Mouse (Mus musculus): Measurements from ENCODE around the gene Polr2l. TPM values are rescaled to one million over a fixed set of nuclear protein-coding genes. Genes with fewer than 3 reads are reported as not detected.

The Polr2l gene
- polyA plus RNA-seq, 1 experiment from 2014 or later: 71.5 TPM

- WGBS: 3% methylated on average over 58 of the region's 59 CpGs
These were observed 13.2 kb downstream of the Polr2l start for GRCm38 (mm10) chr7:141461521-141462332.

DNA sequence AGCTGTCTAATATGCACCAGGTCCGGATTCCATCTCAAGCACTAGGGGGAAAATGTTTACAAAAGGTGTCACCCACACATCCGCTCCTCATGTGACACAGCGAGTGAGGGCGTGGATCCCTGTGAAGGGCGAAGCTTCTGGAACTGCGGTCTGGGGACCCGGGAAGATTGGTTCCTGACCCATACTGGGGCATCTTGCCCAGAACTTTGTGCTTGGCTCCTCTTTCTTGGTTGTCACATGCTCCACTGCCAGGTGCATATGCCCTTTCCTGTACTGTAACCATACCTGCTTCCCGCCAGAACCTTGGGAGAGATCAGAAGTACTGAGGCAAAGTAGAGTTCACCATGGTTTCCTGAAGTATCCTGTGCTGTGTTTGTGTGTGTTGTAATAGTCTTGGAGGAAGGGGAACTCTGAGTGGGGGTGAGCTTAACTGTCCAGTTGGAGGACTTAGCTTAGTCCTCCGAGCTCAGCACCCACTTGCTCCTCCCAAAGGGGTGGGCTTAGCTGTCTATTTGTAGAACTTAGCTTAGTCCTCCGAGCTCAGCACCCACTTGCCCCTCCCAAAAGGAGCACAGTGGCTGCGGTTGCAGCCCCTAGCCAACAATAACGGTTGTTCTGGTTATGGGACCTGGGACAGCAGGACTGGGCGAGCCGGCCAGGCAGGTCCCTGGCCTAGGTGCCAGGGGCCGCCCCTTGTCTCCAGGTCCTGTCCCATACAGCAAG lies 14.4 kb downstream of the Polr2l start, which contains the start of gene Cracr2b:
Cracr2b (plus strand) TSS at position 704 of the 723 bp plus-strand sequence.
- H3K9me3 ChIP-seq (ENCODE audit: control insufficient read depth, low read length): no peaks in the 10 kb centered on the region
- H3K27me3 ChIP-seq (ENCODE audit: control insufficient read depth, insufficient read depth, low read length): peaks cover 63% of the 10 kb centered on the region
- ATAC-seq (ENCODE audit: low FRiP score): no peak
- H3K4me1 ChIP-seq (replicated peaks; ENCODE audit: control insufficient read depth, insufficient read depth, low read length): peaks cover 3% of the 10 kb centered on the region; the same call in 1 of the 2 replicates
- peak within 1 kb of the TSS; percentile 53 for H3K4me2 ChIP-seq (replicated peaks; ENCODE audit: low read depth, low read length)
- H3K27ac ChIP-seq (ENCODE audit: low read depth, low read length): no peak within 1 kb of the TSS
- H3K4me3 ChIP-seq (ENCODE audit: low read depth, low read length): peak within 1 kb of the TSS; percentile 32
- H3K36me3 ChIP-seq (ENCODE audit: control insufficient read depth, insufficient read depth, low read length): no peaks in the 10 kb centered on the region
- peak within 1 kb of the TSS; percentile 34; the same call in 1 of the 2 replicates for H3K9ac ChIP-seq (ENCODE audit: low read depth, low read length)
- no peak for DNase-seq (ENCODE audit: low spot score)
- 73% methylated on average over 15 of the region's 15 CpGs for WGBS

More at GRCm38 (mm10) chr7:141461521-141462332, 13.2 kb downstream of the Polr2l start:
- ATAC-seq (ENCODE audit: low FRiP score) (no peak), DNase-seq (ENCODE audit: low spot score) (no peak)
- H3K4me3 ChIP-seq (ENCODE audit: low read depth, low read length): peak overlapping the region; percentile 32
- H3K36me3 ChIP-seq (ENCODE audit: control insufficient read depth, insufficient read depth, low read length): no peaks in the 10 kb centered on the region
- peak overlapping the region; percentile 53 for H3K4me2 ChIP-seq (replicated peaks; ENCODE audit: low read depth, low read length)
- 0 out of 2 replicates have a peak, but pooled peaks cover 3% of the 10 kb centered on the region for H3K4me1 ChIP-seq (replicated peaks; ENCODE audit: control insufficient read depth, insufficient read depth, low read length)
- peak overlapping the region; percentile 34; the same call in 1 of the 2 replicates for H3K9ac ChIP-seq (ENCODE audit: low read depth, low read length)
- no peak overlapping the region for H3K27ac ChIP-seq (ENCODE audit: low read depth, low read length)
- peaks cover 74% of the 10 kb centered on the region for H3K27me3 ChIP-seq (ENCODE audit: control insufficient read depth, insufficient read depth, low read length)
- no peaks in the 10 kb centered on the region for H3K9me3 ChIP-seq (ENCODE audit: control insufficient read depth, low read length)

- Histone ChIP-seq H3K27ac (ENCODE audit: low read depth, low read length) (no peak overlapping the region), H3K4me2 (replicated peaks; ENCODE audit: low read depth, low read length) (no peak overlapping the region; the same call in 1 of the 2 replicates), H3K9ac (ENCODE audit: low read depth, low read length) (no peak overlapping the region), H3K27me3 (ENCODE audit: control insufficient read depth, insufficient read depth, low read length) (peaks cover 58% of the 10 kb centered on the region), H3K4me3 (ENCODE audit: low read depth, low read length) (no peak overlapping the region), H3K9me3 (ENCODE audit: control insufficient read depth, low read length) (no peaks in the 10 kb centered on the region), H3K36me3 (ENCODE audit: control insufficient read depth, insufficient read depth, low read length) (no peaks in the 10 kb centered on the region), H3K4me1 (replicated peaks; ENCODE audit: control insufficient read depth, insufficient read depth, low read length) (peaks cover 3% of the 10 kb centered on the region; the same call in 1 of the 2 replicates)
- 72% methylated on average over 5 of the region's 5 CpGs for WGBS
- ATAC-seq (ENCODE audit: low FRiP score) (no peak), DNase-seq (ENCODE audit: low spot score) (no peak)
These were observed 14.9 kb downstream of the Polr2l start for GRCm38 (mm10) chr7:141460001-141460390.

GRCm38 (mm10) chr7:141459301-141459711 lies 15.6 kb downstream of the Polr2l start:
- no peak overlapping the region for H3K4me2 ChIP-seq (replicated peaks; ENCODE audit: low read depth, low read length)
- H3K27me3 ChIP-seq (ENCODE audit: control insufficient read depth, insufficient read depth, low read length): peaks cover 52% of the 10 kb centered on the region
- no peaks in the 10 kb centered on the region for H3K36me3 ChIP-seq (ENCODE audit: control insufficient read depth, insufficient read depth, low read length)
- H3K4me1 ChIP-seq (replicated peaks; ENCODE audit: control insufficient read depth, insufficient read depth, low read length): peaks cover 3% of the 10 kb centered on the region; the same call in 1 of the 2 replicates
- no peak overlapping the region for H3K27ac ChIP-seq (ENCODE audit: low read depth, low read length)
- ATAC-seq (ENCODE audit: low FRiP score) (no peak), DNase-seq (ENCODE audit: low spot score) (no peak)
- no peaks in the 10 kb centered on the region for H3K9me3 ChIP-seq (ENCODE audit: control insufficient read depth, low read length)
- WGBS: 93% methylated on average over 17 of the region's 17 CpGs
- H3K4me3 ChIP-seq (ENCODE audit: low read depth, low read length): no peak overlapping the region
- H3K9ac ChIP-seq (ENCODE audit: low read depth, low read length): no peak overlapping the region

DNA sequence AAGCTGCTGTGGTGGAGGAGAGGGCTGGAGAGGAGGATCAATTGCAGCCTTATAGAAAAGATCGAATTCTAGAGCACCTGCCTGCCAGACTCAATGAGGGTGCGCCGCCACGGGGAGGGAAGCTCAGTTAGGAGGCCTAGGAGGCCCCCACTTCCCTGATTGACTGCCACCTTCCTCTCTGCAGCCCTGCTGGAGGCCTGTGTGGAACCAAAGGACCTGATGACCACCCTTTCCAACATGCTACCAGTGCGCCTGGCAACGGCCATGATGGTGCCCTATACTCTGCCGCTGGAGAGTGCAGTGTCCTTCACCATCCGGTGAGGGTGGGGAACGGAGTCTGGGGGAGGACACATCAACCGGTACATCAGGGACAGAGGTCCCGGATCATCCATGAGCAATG lies 16.3 kb downstream of the Polr2l start:
- H3K27me3 ChIP-seq (ENCODE audit: control insufficient read depth, insufficient read depth, low read length): peaks cover 45% of the 10 kb centered on the region
- H3K4me3 ChIP-seq (ENCODE audit: low read depth, low read length): no peak overlapping the region
- no peak overlapping the region for H3K27ac ChIP-seq (ENCODE audit: low read depth, low read length)
- H3K4me2 ChIP-seq (replicated peaks; ENCODE audit: low read depth, low read length): no peak overlapping the region
- ATAC-seq (ENCODE audit: low FRiP score): no peak
- no peaks in the 10 kb centered on the region for H3K36me3 ChIP-seq (ENCODE audit: control insufficient read depth, insufficient read depth, low read length)
- no peak overlapping the region for H3K9ac ChIP-seq (ENCODE audit: low read depth, low read length)
- no peak for DNase-seq (ENCODE audit: low spot score)
- WGBS: 84% methylated on average over 11 of the region's 11 CpGs
- H3K4me1 ChIP-seq (replicated peaks; ENCODE audit: control insufficient read depth, insufficient read depth, low read length): peaks cover 3% of the 10 kb centered on the region; the same call in 1 of the 2 replicates
- H3K9me3 ChIP-seq (ENCODE audit: control insufficient read depth, low read length): no peaks in the 10 kb centered on the region

DNA sequence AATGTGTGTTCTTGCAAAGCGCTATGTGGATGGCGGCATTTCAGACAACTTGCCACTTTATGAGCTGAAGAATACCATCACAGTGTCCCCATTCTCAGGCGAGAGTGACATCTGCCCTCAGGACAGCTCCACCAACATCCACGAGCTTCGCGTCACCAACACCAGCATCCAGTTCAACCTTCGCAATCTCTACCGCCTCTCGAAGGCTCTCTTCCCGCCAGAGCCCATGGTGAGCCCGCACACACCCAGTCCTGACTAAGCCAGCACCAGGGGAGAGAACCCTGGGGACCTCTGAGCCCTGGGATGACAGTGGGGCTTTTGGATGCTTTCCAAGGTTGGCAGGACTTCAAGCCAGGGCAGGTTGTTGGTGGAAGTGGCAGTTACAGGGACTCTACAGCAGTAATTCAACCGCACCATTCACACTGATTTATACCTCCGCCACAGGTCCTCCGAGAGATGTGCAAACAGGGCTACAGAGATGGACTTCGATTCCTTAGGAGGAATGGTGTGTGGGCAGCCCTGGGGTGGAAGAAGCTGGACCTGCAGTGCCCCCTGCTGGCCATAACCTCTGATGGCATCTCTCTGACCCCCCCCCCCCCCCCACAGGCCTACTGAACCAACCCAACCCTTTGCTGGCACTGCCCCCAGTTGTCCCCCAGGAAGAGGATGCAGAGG lies 16.8 kb downstream of the Polr2l start:
- peaks cover 40% of the 10 kb centered on the region for H3K27me3 ChIP-seq (ENCODE audit: control insufficient read depth, insufficient read depth, low read length)

DNA sequence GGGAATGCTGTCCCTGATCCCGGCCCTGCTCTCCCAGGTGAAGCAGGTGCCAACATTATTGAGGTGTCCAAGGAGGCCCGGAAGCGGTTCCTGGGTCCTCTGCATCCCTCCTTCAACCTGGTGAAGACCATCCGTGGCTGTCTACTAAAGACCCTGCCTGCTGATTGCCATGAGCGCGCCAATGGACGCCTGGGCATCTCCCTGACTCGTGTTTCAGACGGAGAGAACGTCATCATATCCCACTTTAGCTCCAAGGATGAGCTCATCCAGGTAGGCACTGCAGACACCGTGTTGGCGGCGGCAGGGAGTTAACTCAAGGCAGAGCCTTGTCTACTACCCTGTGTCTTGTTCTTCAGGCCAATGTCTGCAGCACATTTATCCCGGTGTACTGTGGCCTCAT lies 17.7 kb downstream of the Polr2l start:
- no peak for DNase-seq (ENCODE audit: low spot score)
- no peaks in the 10 kb centered on the region for H3K9me3 ChIP-seq (ENCODE audit: control insufficient read depth, low read length)
- peaks cover 3% of the 10 kb centered on the region; the same call in 1 of the 2 replicates for H3K4me1 ChIP-seq (replicated peaks; ENCODE audit: control insufficient read depth, insufficient read depth, low read length)
- no peak overlapping the region for H3K27ac ChIP-seq (ENCODE audit: low read depth, low read length)
- no peak overlapping the region for H3K4me2 ChIP-seq (replicated peaks; ENCODE audit: low read depth, low read length)
- 91% methylated on average over 14 of the region's 14 CpGs for WGBS
- H3K27me3 ChIP-seq (ENCODE audit: control insufficient read depth, insufficient read depth, low read length): peaks cover 31% of the 10 kb centered on the region
- ATAC-seq (ENCODE audit: low FRiP score): no peak
- H3K9ac ChIP-seq (ENCODE audit: low read depth, low read length): no peak overlapping the region
- no peak overlapping the region for H3K4me3 ChIP-seq (ENCODE audit: low read depth, low read length)
- no peaks in the 10 kb centered on the region for H3K36me3 ChIP-seq (ENCODE audit: control insufficient read depth, insufficient read depth, low read length)

More for the DNA sequence above, 16.8 kb downstream of the Polr2l start:
- H3K4me2 ChIP-seq (replicated peaks; ENCODE audit: low read depth, low read length): no peak overlapping the region
- H3K9ac ChIP-seq (ENCODE audit: low read depth, low read length): no peak overlapping the region
- whole genome bisulfite sequencing: 72% methylated on average over 15 of the region's 15 CpGs
- DNase-seq (ENCODE audit: low spot score) (peak; percentile 71), ATAC-seq (ENCODE audit: low FRiP score) (no peak)
- H3K36me3 ChIP-seq (ENCODE audit: control insufficient read depth, insufficient read depth, low read length): no peaks in the 10 kb centered on the region
- no peak overlapping the region for H3K4me3 ChIP-seq (ENCODE audit: low read depth, low read length)
- no peak overlapping the region for H3K27ac ChIP-seq (ENCODE audit: low read depth, low read length)
- peaks cover 3% of the 10 kb centered on the region; the same call in 1 of the 2 replicates for H3K4me1 ChIP-seq (replicated peaks; ENCODE audit: control insufficient read depth, insufficient read depth, low read length)
- H3K9me3 ChIP-seq (ENCODE audit: control insufficient read depth, low read length): no peaks in the 10 kb centered on the region

- Histone ChIP-seq H3K4me1 (replicated peaks; ENCODE audit: control insufficient read depth, insufficient read depth, low read length) (peaks cover 1% of the 10 kb centered on the region; the same call in 1 of the 2 replicates), H3K4me3 (ENCODE audit: low read depth, low read length) (no peak overlapping the region), H3K9me3 (ENCODE audit: control insufficient read depth, low read length) (no peaks in the 10 kb centered on the region), H3K4me2 (replicated peaks; ENCODE audit: low read depth, low read length) (no peak overlapping the region), H3K36me3 (ENCODE audit: control insufficient read depth, insufficient read depth, low read length) (0 out of 2 replicates have a peak, but pooled peaks cover 2% of the 10 kb centered on the region), H3K9ac (ENCODE audit: low read depth, low read length) (no peak overlapping the region), H3K27me3 (ENCODE audit: control insufficient read depth, insufficient read depth, low read length) (peaks cover 26% of the 10 kb centered on the region), H3K27ac (ENCODE audit: low read depth, low read length) (no peak overlapping the region)
- DNase-seq (ENCODE audit: low spot score): no peak
- WGBS: 89% methylated on average over 6 of the region's 6 CpGs
- ATAC-seq (ENCODE audit: low FRiP score): no peak
These were observed 18.2 kb downstream of the Polr2l start for GRCm38 (mm10) chr7:141456739-141457138.
